Mouse (Mus musculus) kidney, adult 2 months (tissue): ENCODE data around the gene Mcur1.

Experiments
- CTCF ChIP-seq: fragments of 200-500 bp; conservative IDR thresholded peaks from 2 replicates; pipeline ENCODE4 v1.5.1; 2011; ENCODE audit warnings: low read depth, mild to moderate bottlenecking, control low read depth, low read length, moderate library complexity, mixed read lengths; ENCODE audit not compliant: insufficient read depth, insufficient read length
- POLR2A ChIP-seq: fragments of 200-500 bp; IDR thresholded peaks from one replicate; pipeline ENCODE4 v1.6.1; 2011; ENCODE audit warnings: low read depth, low read length, control low read depth

DNA sequence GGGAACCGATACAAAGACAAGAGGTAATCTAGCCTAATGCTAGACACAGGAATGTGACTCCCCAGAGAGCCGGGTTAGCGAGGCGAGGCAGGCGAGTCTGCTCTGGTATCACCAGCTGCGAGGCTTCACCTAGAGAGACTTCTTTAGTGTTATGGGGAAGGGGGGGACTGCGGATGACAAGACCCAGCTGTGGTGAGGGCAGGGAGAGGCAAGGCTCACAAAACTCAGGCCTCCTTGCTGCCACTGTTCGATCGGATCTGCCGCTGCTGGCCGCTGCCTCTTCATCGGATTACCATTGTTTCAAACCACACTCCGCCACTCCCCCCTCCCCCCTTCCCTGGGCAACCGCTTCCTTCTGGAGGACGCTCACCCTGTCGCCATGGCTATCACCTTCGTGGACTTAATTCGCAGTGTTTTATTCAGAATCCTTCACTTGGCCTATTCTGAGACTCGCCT lies 56.6 kb downstream of the Mcur1 start:
- TF ChIP-seq POLR2A (no peak), CTCF (no peak)
